Mouse (Mus musculus) lung, adult 18-20 months (tissue): Measurements from ENCODE around the gene Shbg.
"Not testable (repeated sequence)": the region's sequence is repeated elsewhere in the genome, so short reads cannot be mapped to it uniquely, and the experiment has no call there.

Experiments used
- DNase-seq, 2 experiments: peaks; one replicate each; pipeline ENCODE4 v3.0.0; 2022; ENCODE audit warnings: mixed read lengths in 2 of 2

The Shbg gene

GRCm38 (mm10) chr11:69629802-69630201 lies 12.1 kb upstream of the Shbg start:
- no peak for DNase-seq

- peak; percentile 70 to 73 for DNase-seq
These were observed 10.6 kb upstream of the Shbg start for GRCm38 (mm10) chr11:69628286-69628685.

- not testable (repeated sequence) for DNase-seq
These were observed 6.6 kb upstream of the Shbg start for GRCm38 (mm10) chr11:69624339-69624738.

GRCm38 (mm10) chr11:69623006-69623405 lies 5.3 kb upstream of the Shbg start:
- DNase-seq, result no peak

GRCm38 (mm10) chr11:69622406-69622805 lies 4.7 kb upstream of the Shbg start:
- DNase-seq, result no peak

GRCm38 (mm10) chr11:69621571-69622268 lies 4.0 kb upstream of the Shbg start, which contains the start of gene Sat2:
Sat2 (plus strand) TSS chr11:69622024.
- DNase-seq, result peak; percentile 28 to 29

- DNase-seq, result no peak
These were observed 2.8 kb upstream of the Shbg start for GRCm38 (mm10) chr11:69620394-69621081.

GRCm38 (mm10) chr11:69616781-69617180 lies 924 bp downstream of the Shbg start:
- no peak for DNase-seq

- DNase-seq, result not testable (repeated sequence)
These were observed 3.5 kb downstream of the Shbg start for GRCm38 (mm10) chr11:69614257-69614588.

- DNase-seq, result peak; percentile 80 to 86
These were observed 4.0 kb downstream of the Shbg start for GRCm38 (mm10) chr11:69613553-69614256.

GRCm38 (mm10) chr11:69610899-69611298 lies 6.8 kb downstream of the Shbg start:
- no peak for DNase-seq

GRCm38 (mm10) chr11:69609416-69609815 lies 8.3 kb downstream of the Shbg start:
- DNase-seq, result no peak

GRCm38 (mm10) chr11:69608525-69608924 lies 9.2 kb downstream of the Shbg start:
- DNase-seq, result no peak

GRCm38 (mm10) chr11:69606832-69607231 lies 10.9 kb downstream of the Shbg start:
- DNase-seq, result no peak

- DNase-seq, result no peak
These were observed 11.3 kb downstream of the Shbg start for GRCm38 (mm10) chr11:69606491-69606795.

- peak; percentile 32 to 40 for DNase-seq
These were observed 11.8 kb downstream of the Shbg start, which contains the start of gene Atp1b2 for GRCm38 (mm10) chr11:69605726-69606490. Atp1b2 (minus strand) TSS chr11:69605942.

GRCm38 (mm10) chr11:69604795-69605664 lies 12.7 kb downstream of the Shbg start:
- DNase-seq, result no peak

GRCm38 (mm10) chr11:69604347-69604746 lies 13.4 kb downstream of the Shbg start:
- DNase-seq, result no peak

GRCm38 (mm10) chr11:69603516-69603915 lies 14.2 kb downstream of the Shbg start:
- DNase-seq, result no peak

GRCm38 (mm10) chr11:69601768-69602167 lies 15.9 kb downstream of the Shbg start:
- no peak for DNase-seq

- DNase-seq, result peak in 1 of 2 experiments; percentile 23
These were observed 17.6 kb downstream of the Shbg start for GRCm38 (mm10) chr11:69600098-69600497.

GRCm38 (mm10) chr11:69599436-69599835 lies 18.3 kb downstream of the Shbg start:
- DNase-seq, result no peak
